In genomic region chr5:104047200-104048105, GRCm38 (mm10) we compare ENCODE assay signal across 8 mouse cellular contexts. TPM values are rescaled to one million over a fixed set of nuclear protein-coding genes. Genes with fewer than 3 reads are reported as not detected.
DNase-seq lines count a peak whose midpoint lies in the region; ATAC-seq lines count a peak whose summit lies in the region.

No protein-coding gene starts in this region.

- H3K27ac ChIP-seq in limb, embryonic 12.5 days, result peak overlapping the region; percentile 87
- peak overlapping the region; percentile 81 for H3K27ac ChIP-seq in midbrain, embryonic 16.5 days (ENCODE audit: low read length)

- H3K9ac ChIP-seq in limb, embryonic 12.5 days (replicated peaks), result peak overlapping the region; percentile 86
- peak overlapping the region; percentile 89 for H3K9ac ChIP-seq in midbrain, embryonic 16.5 days (ENCODE audit: low read depth, low read length)

- DNase-seq in retina, postnatal 1 day, result peak; percentile 25
- DNase-seq in retina, embryonic 14.5 days (ENCODE audit: low spot score), result no peak
- DNase-seq in brain, adult 2 months (ENCODE audit: low read depth, low spot score), result peak; percentile 19
- DNase-seq in forelimb bud, embryonic 11.5 days (ENCODE audit: low read depth, low spot score), result peak; percentile 17
- no peak for DNase-seq in testis, postnatal 10 days (ENCODE audit: low spot score)

- H3K4me3 ChIP-seq in limb, embryonic 12.5 days (replicated peaks), result peak overlapping the region; percentile 80
- H3K4me3 ChIP-seq in midbrain, embryonic 16.5 days (ENCODE audit: low read depth, low read length), result peak overlapping the region; percentile 82

- whole genome bisulfite sequencing in limb, embryonic 12.5 days, result 5% methylated on average over 19 of the region's 19 CpGs
- 13% methylated on average over 19 of the region's 19 CpGs for WGBS in midbrain, embryonic 16.5 days

- no peaks in the 10 kb centered on the region for H3K9me3 ChIP-seq in limb, embryonic 12.5 days
- H3K9me3 ChIP-seq in midbrain, embryonic 16.5 days (replicated peaks; ENCODE audit: control insufficient read depth, low read length, poor library complexity, severe bottlenecking), result no peaks in the 10 kb centered on the region; the same call in 1 of the 2 replicates

- no peaks in the 10 kb centered on the region for H3K27me3 ChIP-seq in limb, embryonic 12.5 days
- H3K27me3 ChIP-seq in midbrain, embryonic 16.5 days (ENCODE audit: control insufficient read depth, insufficient read depth, low read depth, low read length), result no peaks in the 10 kb centered on the region

- peaks cover 20% of the 10 kb centered on the region for H3K36me3 ChIP-seq in limb, embryonic 12.5 days
- H3K36me3 ChIP-seq in midbrain, embryonic 16.5 days (ENCODE audit: control insufficient read depth, insufficient read depth, low read length), result peaks cover 17% of the 10 kb centered on the region

- H3K4me2 ChIP-seq in limb, embryonic 12.5 days, result peak overlapping the region; percentile 71
- H3K4me2 ChIP-seq in midbrain, embryonic 16.5 days (ENCODE audit: low read length), result peak overlapping the region; percentile 65

- peak; percentile 12; the same call in 1 of the 2 replicates for ATAC-seq in limb, embryonic 12.5 days (ENCODE audit: insufficient number of reproducible peaks, insufficient read depth, low FRiP score, low TSS enrichment, low read depth)
- peak; percentile 33; the same call in 1 of the 2 replicates for ATAC-seq in midbrain, embryonic 16.5 days
- ATAC-seq in monocyte, adult 5-6 weeks (replicated peaks; ENCODE audit: insufficient number of reproducible peaks, low FRiP score, low TSS enrichment, poor library complexity, severe bottlenecking), result no peak

- H3K4me1 ChIP-seq in limb, embryonic 12.5 days (replicated peaks), result peaks cover 14% of the 10 kb centered on the region
- peaks cover 14% of the 10 kb centered on the region for H3K4me1 ChIP-seq in midbrain, embryonic 16.5 days (ENCODE audit: control insufficient read depth, insufficient read depth, low read length)

RNA-seq across cellular contexts. Expression of gene Nudt9, which starts 1.3 kb away (rescaled TPM):
- 65.4 and 66.1 TPM in 2 replicates for polyA plus RNA-seq in limb, embryonic 12.5 days (2016; fragmentation: Nextera tagmentation; extraction: Ambion mirVana)
- 59.3 and 60.6 TPM in 2 replicates for polyA plus RNA-seq in midbrain, embryonic 16.5 days (2015; fragmentation: Nextera tagmentation; extraction: Ambion mirVana)
- total RNA-seq in monocyte, adult 5-6 weeks (2017), result 35.1 to 55.6 TPM (median 38.7 TPM) in 3 replicates

RNA-seq across cellular contexts. Expression of gene Hsd17b11, which starts 25.7 kb away (rescaled TPM):
- polyA plus RNA-seq in limb, embryonic 12.5 days (2016; fragmentation: Nextera tagmentation; extraction: Ambion mirVana), result 2.6 and 3.0 TPM in 2 replicates
- polyA plus RNA-seq in midbrain, embryonic 16.5 days (2015; fragmentation: Nextera tagmentation; extraction: Ambion mirVana), result 1.9 and 2.6 TPM in 2 replicates
- total RNA-seq in monocyte, adult 5-6 weeks (2017), result 90.1 to 135 TPM (median 123 TPM) in 3 replicates

RNA-seq across cellular contexts. Expression of gene Gm17660, which starts 30.0 kb away (rescaled TPM):
- not detected in 2 replicates for polyA plus RNA-seq in limb, embryonic 12.5 days (2016; fragmentation: Nextera tagmentation; extraction: Ambion mirVana)
- polyA plus RNA-seq in midbrain, embryonic 16.5 days (2015; fragmentation: Nextera tagmentation; extraction: Ambion mirVana), result 0.80 TPM in 1 of 2 replicates, not detected in the other
- total RNA-seq in monocyte, adult 5-6 weeks (2017), result not detected in 3 replicates

Comparison
In these comparisons a context has a peak if more than half of its experiments do, and no peak if none do; other contexts are left out.
1. DNase-seq: peak in retina, postnatal 1 day (single experiment), brain, adult 2 months (single experiment) and forelimb bud, embryonic 11.5 days (single experiment); none in retina, embryonic 14.5 days (single experiment) and testis, postnatal 10 days (single experiment).